Mouse (Mus musculus) 416B (cell line): ENCODE measurements at regions not wholly inside any gene's neighbourhood (a gene's known extent, or its start where the extent isn't known, plus 50 kb on each side); places are given as distances from the start of the nearest gene placed in this dataset.

Experiments used
- DNase-seq: peaks from one replicate; pipeline ENCODE4 v3.0.0; 2011; ENCODE audit warnings: low read depth

- no peak for DNase-seq
These were observed 535.2 kb downstream of the Fgf9 start for GRCm38 (mm10) chr14:58605529-58605928.

DNA sequence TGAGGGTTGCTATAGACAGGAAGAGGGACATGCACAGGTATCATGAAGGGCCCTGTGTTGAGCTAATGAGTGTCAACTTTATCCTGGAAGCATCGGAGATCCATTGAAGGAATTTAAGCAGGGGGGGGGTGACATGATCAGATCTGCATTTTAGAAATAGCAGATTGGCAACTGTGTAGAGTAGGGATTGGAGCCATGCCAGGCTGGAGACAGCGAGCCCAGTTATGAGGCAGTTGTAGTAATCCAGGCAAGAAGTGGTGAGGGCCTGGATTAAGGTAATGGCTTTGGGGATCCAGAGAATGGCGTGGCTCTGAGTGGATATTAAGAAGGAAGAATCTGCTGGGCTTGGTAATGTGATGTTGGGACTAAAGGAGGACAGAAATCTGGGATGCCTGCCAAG is 528.5 kb downstream of the Fgf9 start:
- DNase-seq: no peak

DNA sequence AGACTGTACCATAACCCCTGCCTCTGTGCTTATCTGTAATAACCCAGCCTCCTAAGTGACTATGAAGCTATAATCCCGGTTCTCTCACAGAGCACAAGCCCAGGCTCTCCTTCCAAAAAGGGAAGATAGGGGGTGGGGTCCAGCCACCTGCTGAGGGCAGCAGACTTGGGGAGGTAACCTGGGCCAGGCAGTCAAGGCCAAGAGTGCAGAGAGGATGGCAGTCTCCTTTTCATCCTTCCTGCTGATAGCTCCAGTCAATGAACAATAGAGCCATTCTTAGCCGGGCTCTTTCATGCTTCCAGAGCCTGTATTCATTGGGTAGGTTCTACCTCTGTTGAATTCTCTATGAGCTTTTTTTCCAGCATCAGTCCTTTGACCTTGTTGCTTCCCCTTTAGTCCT is 527.5 kb downstream of the Fgf9 start:
- DNase-seq: no peak

DNA sequence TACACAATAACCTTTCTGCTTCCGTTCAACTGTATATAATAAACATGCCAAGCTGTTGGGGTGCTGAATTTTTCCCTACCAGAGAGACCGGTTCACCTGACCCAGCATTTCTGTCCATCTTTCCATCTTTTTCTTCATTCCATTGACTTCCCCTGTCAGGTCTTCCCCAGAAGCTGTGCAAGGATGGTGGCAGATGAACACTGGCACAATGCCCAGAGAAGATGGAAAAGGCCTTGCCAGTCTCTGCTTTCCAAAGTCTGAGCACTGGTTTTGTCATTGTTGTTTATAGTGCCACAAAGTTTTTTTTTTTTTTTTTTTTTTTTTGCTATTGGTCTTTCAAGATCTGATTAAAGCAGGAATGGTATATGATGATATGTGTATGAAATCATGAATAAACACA is 526.6 kb downstream of the Fgf9 start:
- DNase-seq: no peak

DNA sequence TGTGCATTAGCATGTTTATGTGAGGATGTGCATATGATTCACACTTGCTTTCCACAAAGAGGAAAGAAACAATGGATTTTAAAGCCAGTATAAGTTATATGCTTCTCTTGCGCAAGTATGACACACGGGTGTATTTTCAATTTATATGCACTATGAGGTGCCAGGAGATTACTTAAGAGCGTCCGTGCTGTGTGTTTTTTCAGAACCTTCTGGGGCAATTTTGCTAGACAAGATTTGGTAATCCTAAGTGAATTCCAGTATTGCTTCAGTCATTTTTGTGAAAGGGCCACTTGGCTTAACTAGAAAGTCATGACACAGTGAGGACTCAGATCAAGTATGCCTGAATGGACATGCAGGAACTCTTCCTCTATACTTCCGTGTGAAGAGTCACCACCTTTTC is 511.5 kb downstream of the Fgf9 start:
- DNase-seq: peak; percentile 0

GRCm38 (mm10) chr14:58570021-58570420 is 499.7 kb downstream of the Fgf9 start:
- DNase-seq: no peak

GRCm38 (mm10) chr14:58567472-58567871 is 497.1 kb downstream of the Fgf9 start:
- no peak for DNase-seq

GRCm38 (mm10) chr14:58563082-58563481 is 492.7 kb downstream of the Fgf9 start:
- no peak for DNase-seq

DNA sequence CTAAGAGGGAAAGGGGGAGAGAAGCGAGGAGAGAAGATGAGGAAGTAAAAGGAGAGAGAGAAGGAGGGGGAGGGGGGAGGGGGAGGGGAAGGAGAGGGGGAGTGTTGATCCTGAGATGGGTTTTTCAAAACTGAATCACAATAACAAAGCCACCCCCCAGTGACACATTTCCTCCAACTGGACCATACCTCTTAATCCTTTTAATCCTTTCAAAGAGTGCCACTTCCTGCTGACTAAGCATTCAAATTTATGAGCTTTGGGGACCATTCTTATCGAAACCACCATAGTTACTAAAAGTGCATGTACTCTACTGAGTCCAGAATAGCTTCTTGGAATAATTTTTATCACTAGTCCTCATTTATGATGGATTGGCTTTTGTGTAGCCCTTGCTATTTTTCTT is 480.4 kb downstream of the Fgf9 start:
- DNase-seq: no peak

DNA sequence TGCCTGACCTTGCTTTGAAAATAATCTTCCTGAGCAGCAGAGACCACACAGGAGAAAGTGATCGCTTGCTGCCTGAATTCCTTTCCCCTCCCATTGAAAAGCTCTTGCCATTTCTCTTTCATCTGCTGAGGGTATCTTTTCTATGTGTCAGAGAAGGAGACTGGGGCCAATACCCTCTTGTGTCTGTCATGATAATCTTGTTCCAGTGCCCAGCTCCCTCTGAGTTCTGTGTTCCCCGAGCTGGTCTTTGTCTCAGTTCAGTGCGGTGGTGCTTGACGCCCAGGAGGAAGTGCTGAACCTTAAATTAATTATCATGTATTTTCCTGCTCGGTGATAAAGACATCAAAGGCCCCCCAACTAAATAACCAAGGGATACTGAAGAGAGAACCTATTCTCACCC is 475.4 kb downstream of the Fgf9 start:
- DNase-seq: no peak

- no peak for DNase-seq
These were observed 472.9 kb downstream of the Fgf9 start for GRCm38 (mm10) chr14:58543140-58543767.

DNA sequence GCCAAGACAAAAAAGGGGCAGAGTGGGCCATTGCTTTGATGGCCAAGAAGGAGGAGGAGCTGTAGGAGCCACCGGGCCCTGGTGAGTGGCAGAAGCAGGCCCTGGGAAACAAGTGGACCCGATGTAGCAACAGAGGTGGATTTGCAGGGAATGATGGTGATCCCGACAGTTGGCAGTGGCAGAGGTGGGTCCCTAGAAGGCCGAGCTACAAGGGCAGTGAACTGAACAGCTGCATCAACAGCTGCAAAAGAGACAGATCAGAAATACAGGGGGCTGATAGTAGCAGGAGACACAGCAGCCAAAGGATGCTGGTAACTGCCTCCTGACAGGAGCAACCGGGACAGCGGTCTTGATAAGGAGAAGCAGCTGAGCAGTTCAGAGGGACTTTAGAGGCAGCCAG is 467.8 kb downstream of the Fgf9 start:
- DNase-seq: no peak

DNA sequence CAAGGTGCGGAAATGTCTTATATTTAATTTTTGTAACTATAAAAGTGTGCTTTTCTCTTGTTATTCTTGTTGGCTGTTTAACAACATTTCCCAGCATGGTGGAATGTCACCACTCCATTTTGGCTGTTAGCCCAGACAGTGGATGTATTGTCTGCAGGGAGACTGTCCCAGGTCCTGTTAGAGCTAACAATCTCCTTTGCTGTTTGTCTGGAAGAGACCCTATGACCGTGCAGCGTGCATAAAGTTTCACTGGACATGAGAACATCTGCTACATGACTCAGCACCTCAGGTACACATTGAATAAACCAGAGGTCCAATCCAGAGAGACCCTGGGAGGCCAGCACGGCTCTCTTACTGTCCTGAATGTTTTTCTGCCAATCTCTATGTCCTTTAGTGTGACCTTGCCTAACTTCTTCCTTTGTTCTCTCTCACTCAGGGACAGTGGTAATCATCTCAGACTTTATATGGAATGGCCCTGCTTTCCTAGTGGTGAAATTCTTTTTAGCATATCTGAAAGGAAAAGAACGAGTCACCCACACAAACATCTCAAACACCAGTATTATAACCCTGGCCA is 450.7 kb downstream of the Fgf9 start:
- DNase-seq: no peak

DNA sequence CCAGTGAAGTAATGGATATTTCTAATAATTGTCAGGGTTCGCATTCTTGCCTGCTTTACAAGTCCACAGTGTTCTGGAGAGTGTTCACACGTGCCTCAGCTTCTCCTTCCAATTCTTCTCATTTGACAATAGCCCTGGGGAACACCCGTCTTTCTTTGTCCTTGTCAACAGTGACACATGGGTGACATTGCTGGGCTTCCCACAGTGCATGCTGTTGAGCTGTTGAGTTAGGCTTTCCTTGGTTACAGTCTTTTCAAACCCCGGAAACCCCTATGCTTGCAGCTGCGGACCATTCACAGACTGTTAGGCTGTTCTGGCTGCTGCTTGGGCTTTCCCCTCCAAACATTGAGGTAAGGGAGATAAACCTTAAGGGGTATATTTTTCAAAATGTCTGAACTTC is 450.0 kb downstream of the Fgf9 start:
- no peak for DNase-seq

DNA sequence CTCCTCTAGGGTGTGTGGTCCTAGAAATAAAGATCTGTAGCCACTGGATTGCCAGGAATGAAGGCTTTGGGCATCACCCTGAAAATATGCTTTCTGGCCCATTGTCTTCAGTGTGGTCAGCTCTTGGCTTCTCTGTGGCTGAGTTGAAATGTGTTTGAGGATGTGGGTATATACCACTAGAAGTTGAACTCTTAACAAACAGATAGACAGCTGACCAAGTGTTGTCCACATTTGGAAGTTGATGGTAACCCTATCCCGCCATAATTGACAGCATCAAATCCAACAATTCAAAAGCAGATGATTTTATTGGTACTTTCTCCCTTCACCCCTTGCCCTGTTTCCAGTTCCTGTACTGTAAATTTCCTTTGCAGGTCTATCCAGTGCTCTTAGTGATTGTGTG is 448.7 kb downstream of the Fgf9 start:
- DNase-seq: no peak

- no peak for DNase-seq
These were observed 446.2 kb downstream of the Fgf9 start for GRCm38 (mm10) chr14:58516543-58516942.

GRCm38 (mm10) chr14:58512177-58512576 is 441.8 kb downstream of the Fgf9 start:
- no peak for DNase-seq

GRCm38 (mm10) chr14:58511571-58511985 is 441.2 kb downstream of the Fgf9 start:
- no peak for DNase-seq

GRCm38 (mm10) chr14:58510790-58511189 is 440.4 kb downstream of the Fgf9 start:
- peak; percentile 8 for DNase-seq

GRCm38 (mm10) chr14:58509106-58509505 is 438.8 kb downstream of the Fgf9 start:
- DNase-seq: no peak

GRCm38 (mm10) chr14:58506490-58506889 is 436.1 kb downstream of the Fgf9 start:
- no peak for DNase-seq

GRCm38 (mm10) chr14:58505841-58506240 is 435.5 kb downstream of the Fgf9 start:
- DNase-seq: no peak

DNA sequence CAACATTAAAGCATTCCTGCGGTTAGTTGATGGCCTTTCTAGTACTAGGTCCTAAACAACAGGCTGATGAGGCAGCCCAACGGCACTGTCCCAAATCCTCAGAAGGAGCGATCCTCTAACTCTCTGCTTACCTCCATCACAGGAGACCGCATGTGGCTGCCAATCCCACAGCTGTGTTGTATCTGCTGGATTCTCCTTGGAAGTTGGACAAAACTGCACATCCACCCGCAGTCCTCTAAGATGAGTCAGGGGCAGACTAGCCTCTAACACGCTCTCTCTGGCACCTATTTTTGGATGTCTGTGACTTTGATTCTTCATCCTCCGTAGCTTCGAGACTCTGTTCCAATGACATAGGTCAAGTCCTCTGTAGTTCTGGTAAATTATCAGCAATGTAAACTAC is 432.5 kb downstream of the Fgf9 start:
- no peak for DNase-seq

DNA sequence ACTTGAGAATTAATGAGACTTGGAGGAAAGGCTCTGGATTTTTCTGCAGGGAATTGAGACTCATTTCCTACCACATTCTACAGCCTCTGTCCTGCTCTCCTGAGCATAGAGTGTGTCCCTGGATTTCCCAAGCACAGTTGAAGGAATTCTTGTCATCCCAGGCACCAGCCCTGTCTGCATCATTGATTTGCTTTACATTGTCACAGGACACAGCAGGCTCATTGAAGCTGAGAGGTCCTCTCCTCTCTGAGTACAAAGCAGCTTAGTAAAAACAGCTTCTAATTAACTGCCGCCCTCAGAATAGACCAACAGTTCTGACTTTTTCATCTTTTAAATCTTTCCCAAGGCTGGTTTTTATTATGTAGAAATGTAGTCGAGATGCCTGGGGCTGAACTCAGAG is 429.7 kb downstream of the Fgf9 start:
- DNase-seq: no peak
